18 mouse cellular contexts compared by ENCODE assay signal in genomic region chr19:29272011-29272809, GRCm38 (mm10). TPM values are rescaled to one million over a fixed set of nuclear protein-coding genes. Genes with fewer than 3 reads are reported as not detected.
DNase-seq lines count a peak whose midpoint lies in the region; ATAC-seq and TF ChIP-seq lines count a peak whose summit lies in the region.
"Had no signal": no experiment of that assay in that cellular context is flagged by ENCODE, and none has a peak within 500 bp of the region (broad histone marks: within the 10 kb centered on the region; RNA-seq: fewer than 3 reads in every experiment).

No protein-coding gene starts in this region.

- WGBS in heart, adult 2 months, result 96% methylated on average over 3 of the region's 3 CpGs
- WGBS in heart, embryonic 12.5 days, result 91% methylated on average over 3 of the region's 3 CpGs

- H3K9me3 ChIP-seq in heart, embryonic 12.5 days (replicated peaks), result no peaks in the 10 kb centered on the region
- H3K9me3 ChIP-seq: limb, embryonic 13.5 days; neural tube, embryonic 15.5 days had no signal

- intact Hi-C loops in heart, adult 2 months (cut with DNase I), result no loop called here

- H3K9ac ChIP-seq in heart, adult 2 months (ENCODE audit: low read depth, low read length), result no peak overlapping the region
- no peak overlapping the region for H3K9ac ChIP-seq in heart, embryonic 12.5 days
- H3K9ac ChIP-seq: limb, embryonic 13.5 days; lung, embryonic 14.5 days; neural tube, embryonic 15.5 days had no signal

- no peak for TF ChIP-seq EP300 in heart, adult 2 months (IDR thresholded peaks at IDR 0.05; ENCODE audit: insufficient read depth, low read depth, low read length)

- H3K4me3 ChIP-seq in heart, adult 2 months, result no peak overlapping the region
- H3K4me3 ChIP-seq in heart, embryonic 12.5 days, result no peak overlapping the region
- H3K4me3 ChIP-seq: erythroblast, embryonic 14.5 days; limb, embryonic 13.5 days; neural tube, embryonic 15.5 days had no signal

- no peaks in the 10 kb centered on the region for H3K27me3 ChIP-seq in heart, adult 2 months (ENCODE audit: control insufficient read depth, insufficient read depth, low read length)
- no peaks in the 10 kb centered on the region for H3K27me3 ChIP-seq in heart, embryonic 12.5 days (replicated peaks)
- H3K27me3 ChIP-seq: limb, embryonic 13.5 days; neural tube, embryonic 15.5 days had no signal

- peak; percentile 48 for TF ChIP-seq CTCF in heart, adult 2 months (IDR thresholded peaks at IDR 0.05)

- H3K4me2 ChIP-seq in heart, embryonic 12.5 days, result no peak overlapping the region
- H3K4me2 ChIP-seq: limb, embryonic 13.5 days; lung, embryonic 14.5 days; midbrain, embryonic 11.5 days; neural tube, embryonic 15.5 days had no signal

- no peak for DNase-seq in heart, adult 2 months
- DNase-seq in thymus, postnatal 14 days, result peak; percentile 11
- DNase-seq in thymus, postnatal 25 days, result no peak
- peak; percentile 71 for DNase-seq in R1 (ENCODE audit: low read depth, low spot score)
- DNase-seq in embryo, embryonic 10.5 days (ENCODE audit: low spot score), result no peak
- DNase-seq in left cerebral cortex, adult 9 months (ENCODE audit: low spot score in 2 of 2), result no peak
- DNase-seq: adrenal gland, postnatal 10 days; cerebellum, adult 11 months; heart, adult 18-20 months; lung, embryonic 14.5 days; lung, postnatal 4 days had no signal

- H3K79me2 ChIP-seq in heart, adult 2 months (replicated peaks; ENCODE audit: control insufficient read depth, insufficient read depth, low read length), result peaks cover 1% of the 10 kb centered on the region; the same call in 1 of the 2 replicates

- H3K36me3 ChIP-seq in heart, adult 2 months (ENCODE audit: control insufficient read depth, insufficient read depth, low read length), result peaks cover 3% of the 10 kb centered on the region; the same call in 1 of the 2 replicates
- peaks cover 13% of the 10 kb centered on the region for H3K36me3 ChIP-seq in heart, embryonic 12.5 days

- H3K4me1 ChIP-seq in heart, adult 2 months (ENCODE audit: control insufficient read depth, insufficient read depth, low read length), result peaks cover 8% of the 10 kb centered on the region
- H3K4me1 ChIP-seq in heart, embryonic 12.5 days (replicated peaks), result peaks cover 12% of the 10 kb centered on the region
- H3K4me1 ChIP-seq: limb, embryonic 13.5 days; neural tube, embryonic 15.5 days had no signal

- H3K27ac ChIP-seq in heart, adult 2 months, result no peak overlapping the region
- H3K27ac ChIP-seq in heart, embryonic 12.5 days (ENCODE audit: poor library complexity, severe bottlenecking), result no peak overlapping the region
- H3K27ac ChIP-seq: limb, embryonic 13.5 days; neural tube, embryonic 15.5 days had no signal

- no peak for ATAC-seq in heart, embryonic 12.5 days (ENCODE audit: insufficient number of reproducible peaks, low FRiP score)
- ATAC-seq: forebrain, embryonic 16.5 days had no signal

- TF ChIP-seq POLR2A in heart, adult 2 months (IDR thresholded peaks at IDR 0.05; ENCODE audit: insufficient read depth, low read depth, low read length), result no peak

RNA-seq across cellular contexts. Expression of gene Jak2, which starts 20.6 kb away (rescaled TPM):
- 10 to 100 TPM; 17.8 to 19.5 TPM for total RNA-seq in heart, adult 2 months (2021)
- 4.3 and 9.1 TPM in 2 replicates for polyA plus RNA-seq in heart, adult 2 months (2012; rRNA removed)
- polyA plus RNA-seq in heart, embryonic 12.5 days (2016; fragmentation: Nextera tagmentation; extraction: Ambion mirVana), result 11.0 TPM in 2 replicates

RNA-seq across cellular contexts. Expression of gene Insl6, which starts 52.9 kb away (rescaled TPM):
- under 1 TPM in 1 of 2 experiments, not detected in 1; 0.73 TPM for total RNA-seq in heart, adult 2 months (2021)
- polyA plus RNA-seq in heart, adult 2 months (2012; rRNA removed), result 0.26 and 0.39 TPM in 2 replicates
- 4.2 and 4.3 TPM in 2 replicates for polyA plus RNA-seq in heart, embryonic 12.5 days (2016; fragmentation: Nextera tagmentation; extraction: Ambion mirVana)
- total RNA-seq: gastrocnemius, adult 18-20 months had no signal
- polyA plus RNA-seq: erythroblast, embryonic 14.5 days had no signal

Comparison
In these comparisons a context has a peak if more than half of its experiments do, and no peak if none do; other contexts are left out.
1. DNase-seq: peak in thymus, postnatal 14 days (single experiment) and R1 (single experiment); none in heart, adult 2 months (0 of 2), thymus, postnatal 25 days (single experiment), embryo, embryonic 10.5 days (single experiment) and left cerebral cortex, adult 9 months (0 of 2).